Mouse (Mus musculus) olfactory bulb, adult 2 months (tissue): ENCODE measurements at regions not wholly inside any gene's neighbourhood (a gene's known extent, or its start where the extent isn't known, plus 50 kb on each side); places are given as distances from the start of the nearest gene placed in this dataset.

ENCODE experiments used
- CTCF ChIP-seq: fragments of 200-500 bp; IDR thresholded peaks from 2 replicates; pipeline ENCODE4 v1.5.1; 2012; ENCODE audit warnings: low read depth, mild to moderate bottlenecking, low read length, moderate library complexity; ENCODE audit not compliant: insufficient read depth
- POLR2A ChIP-seq: fragments of 200-500 bp; IDR thresholded peaks from 2 replicates; pipeline ENCODE4 v1.6.1; 2012; ENCODE audit warnings: mild to moderate bottlenecking, low read depth, low read length, moderate library complexity; ENCODE audit not compliant: insufficient read depth

- TF ChIP-seq CTCF: no peak
- no peak for TF ChIP-seq POLR2A
These were observed 109.1 kb upstream of the Cypt2 start for GRCm38 (mm10) chrX:105390506-105390905.
